Mouse (Mus musculus): ENCODE data around the gene Bpgm. TPM values are rescaled to one million over a fixed set of nuclear protein-coding genes. Genes with fewer than 3 reads are reported as not detected.
A peak's percentile ranks its signal among the peaks of the same experiment; 100 is the strongest.

Gene Bpgm
- polyA plus RNA-seq (2016; fragmentation: Nextera tagmentation; extraction: Ambion mirVana), result 70.5 and 82.4 TPM in 2 replicates

- Histone ChIP-seq H3K36me3 (no peaks in the 10 kb centered on the region), H3K4me2 (replicated peaks) (peak within 1 kb of the TSS; percentile 74), H3K4me1 (peaks cover 45% of the 10 kb centered on the region), H3K27ac (peak within 1 kb of the TSS; percentile 70), H3K4me3 (peak within 1 kb of the TSS; percentile 68), H3K9me3 (replicated peaks) (no peaks in the 10 kb centered on the region), H3K9ac (peak within 1 kb of the TSS; percentile 65), H3K27me3 (no peaks in the 10 kb centered on the region)
- under 1% methylated on average over 35 of the region's 35 CpGs for WGBS
- ATAC-seq (ENCODE audit: low FRiP score), result peak; percentile 98
Observed at GRCm38 (mm10) chr6:34475974-34476794, at the start of gene Bpgm. Gene Bpgm (plus strand): TSS chr6:34476207.

- no peak overlapping the region for H3K4me3 ChIP-seq
- ATAC-seq (ENCODE audit: low FRiP score), result no peak
- no peak overlapping the region for H3K27ac ChIP-seq
- no peaks in the 10 kb centered on the region for H3K4me1 ChIP-seq
- no peaks in the 10 kb centered on the region for H3K9me3 ChIP-seq (replicated peaks)
- no peak overlapping the region for H3K9ac ChIP-seq
- H3K27me3 ChIP-seq, result no peaks in the 10 kb centered on the region
- 58% methylated on average over 2 of the region's 2 CpGs for WGBS
- no peak overlapping the region for H3K4me2 ChIP-seq (replicated peaks)
- H3K36me3 ChIP-seq, result no peaks in the 10 kb centered on the region
Observed at GRCm38 (mm10) chr6:34439006-34439405, 37.0 kb upstream of the Bpgm start.

- WGBS, result 74% methylated on average over 9 of the region's 9 CpGs
- Histone ChIP-seq H3K9ac (no peak overlapping the region), H3K27me3 (no peaks in the 10 kb centered on the region), H3K4me3 (no peak overlapping the region), H3K4me2 (replicated peaks) (no peak overlapping the region), H3K36me3 (no peaks in the 10 kb centered on the region), H3K4me1 (no peaks in the 10 kb centered on the region), H3K27ac (no peak overlapping the region), H3K9me3 (replicated peaks) (no peaks in the 10 kb centered on the region)
- no peak for ATAC-seq (ENCODE audit: low FRiP score)
Observed at GRCm38 (mm10) chr6:34441556-34442257, 34.3 kb upstream of the Bpgm start.

- Histone ChIP-seq H3K4me3 (no peak overlapping the region), H3K27me3 (no peaks in the 10 kb centered on the region), H3K27ac (no peak overlapping the region), H3K9ac (no peak overlapping the region), H3K9me3 (replicated peaks) (no peaks in the 10 kb centered on the region), H3K4me2 (replicated peaks) (no peak overlapping the region), H3K4me1 (no peaks in the 10 kb centered on the region), H3K36me3 (no peaks in the 10 kb centered on the region)
- ATAC-seq (ENCODE audit: low FRiP score), result no peak
- 87% methylated on average over 2 of the region's 2 CpGs for WGBS
Observed at GRCm38 (mm10) chr6:34443791-34444190, 32.2 kb upstream of the Bpgm start.

GRCm38 (mm10) chr6:34447961-34448360 is 28.0 kb upstream of the Bpgm start:
- no peak overlapping the region for H3K4me3 ChIP-seq
- H3K36me3 ChIP-seq, result no peaks in the 10 kb centered on the region
- H3K27me3 ChIP-seq, result no peaks in the 10 kb centered on the region
- no peak overlapping the region for H3K4me2 ChIP-seq (replicated peaks)
- H3K9ac ChIP-seq, result no peak overlapping the region
- H3K4me1 ChIP-seq, result no peaks in the 10 kb centered on the region
- no peak overlapping the region for H3K27ac ChIP-seq
- H3K9me3 ChIP-seq (replicated peaks), result no peaks in the 10 kb centered on the region
- ATAC-seq (ENCODE audit: low FRiP score), result no peak
- WGBS, result 10% methylated on average over 2 of the region's 2 CpGs

GRCm38 (mm10) chr6:34448696-34449095 is 27.3 kb upstream of the Bpgm start:
- H3K36me3 ChIP-seq, result no peaks in the 10 kb centered on the region
- H3K4me3 ChIP-seq, result no peak overlapping the region
- no peak overlapping the region for H3K9ac ChIP-seq
- no peak overlapping the region for H3K27ac ChIP-seq
- WGBS, result 75% methylated on average over 1 of the region's 1 CpGs
- H3K4me2 ChIP-seq (replicated peaks), result no peak overlapping the region
- H3K9me3 ChIP-seq (replicated peaks), result no peaks in the 10 kb centered on the region
- no peaks in the 10 kb centered on the region for H3K27me3 ChIP-seq
- no peak for ATAC-seq (ENCODE audit: low FRiP score)
- no peaks in the 10 kb centered on the region for H3K4me1 ChIP-seq

GRCm38 (mm10) chr6:34452963-34453770 is 22.8 kb upstream of the Bpgm start:
- 66% methylated on average over 7 of the region's 7 CpGs for WGBS
- no peaks in the 10 kb centered on the region for H3K4me1 ChIP-seq
- ATAC-seq (ENCODE audit: low FRiP score), result no peak

GRCm38 (mm10) chr6:34459456-34459855 is 16.6 kb upstream of the Bpgm start:
- Histone ChIP-seq H3K9me3 (replicated peaks) (no peaks in the 10 kb centered on the region), H3K4me1 (no peaks in the 10 kb centered on the region), H3K4me3 (no peak overlapping the region), H3K36me3 (no peaks in the 10 kb centered on the region), H3K27ac (no peak overlapping the region), H3K9ac (no peak overlapping the region), H3K27me3 (no peaks in the 10 kb centered on the region), H3K4me2 (replicated peaks) (no peak overlapping the region)
- ATAC-seq (ENCODE audit: low FRiP score), result no peak

More at GRCm38 (mm10) chr6:34452963-34453770, 22.8 kb upstream of the Bpgm start:
- Histone ChIP-seq H3K27ac (no peak overlapping the region), H3K4me3 (no peak overlapping the region), H3K27me3 (no peaks in the 10 kb centered on the region), H3K9ac (no peak overlapping the region), H3K9me3 (replicated peaks) (no peaks in the 10 kb centered on the region), H3K36me3 (no peaks in the 10 kb centered on the region), H3K4me2 (replicated peaks) (no peak overlapping the region)

GRCm38 (mm10) chr6:34460651-34461050 is 15.4 kb upstream of the Bpgm start:
- Histone ChIP-seq H3K4me2 (replicated peaks) (no peak overlapping the region), H3K36me3 (no peaks in the 10 kb centered on the region), H3K27me3 (no peaks in the 10 kb centered on the region), H3K4me3 (no peak overlapping the region), H3K4me1 (no peaks in the 10 kb centered on the region), H3K9ac (no peak overlapping the region), H3K27ac (no peak overlapping the region), H3K9me3 (replicated peaks) (no peaks in the 10 kb centered on the region)
- 56% methylated on average over 4 of the region's 4 CpGs for WGBS
- no peak for ATAC-seq (ENCODE audit: low FRiP score)

- no peaks in the 10 kb centered on the region for H3K36me3 ChIP-seq
- no peak overlapping the region for H3K27ac ChIP-seq
- no peaks in the 10 kb centered on the region for H3K9me3 ChIP-seq (replicated peaks)
- H3K4me2 ChIP-seq (replicated peaks), result no peak overlapping the region
- H3K9ac ChIP-seq, result no peak overlapping the region
- no peaks in the 10 kb centered on the region for H3K27me3 ChIP-seq
- H3K4me1 ChIP-seq, result no peaks in the 10 kb centered on the region
- WGBS, result 91% methylated on average over 4 of the region's 4 CpGs
- H3K4me3 ChIP-seq, result no peak overlapping the region
- no peak for ATAC-seq (ENCODE audit: low FRiP score)
Observed at GRCm38 (mm10) chr6:34463582-34463981, 12.4 kb upstream of the Bpgm start.

- Histone ChIP-seq H3K4me3 (no peak overlapping the region), H3K9me3 (replicated peaks) (no peaks in the 10 kb centered on the region), H3K27ac (no peak overlapping the region), H3K27me3 (no peaks in the 10 kb centered on the region), H3K36me3 (no peaks in the 10 kb centered on the region), H3K9ac (no peak overlapping the region), H3K4me2 (replicated peaks) (no peak overlapping the region), H3K4me1 (peaks cover 8% of the 10 kb centered on the region; the same call in 1 of the 2 replicates)
- 80% methylated on average over 12 of the region's 12 CpGs for WGBS
- no peak for ATAC-seq (ENCODE audit: low FRiP score)
Observed at GRCm38 (mm10) chr6:34471434-34472110, 4.4 kb upstream of the Bpgm start.

GRCm38 (mm10) chr6:34473346-34473745 is 2.7 kb upstream of the Bpgm start:
- Histone ChIP-seq H3K4me1 (peaks cover 23% of the 10 kb centered on the region), H3K4me3 (no peak overlapping the region), H3K4me2 (replicated peaks) (no peak overlapping the region), H3K27ac (no peak overlapping the region), H3K9me3 (replicated peaks) (no peaks in the 10 kb centered on the region), H3K36me3 (no peaks in the 10 kb centered on the region), H3K27me3 (no peaks in the 10 kb centered on the region), H3K9ac (no peak overlapping the region)
- WGBS, result 90% methylated on average over 1 of the region's 1 CpGs
- no peak for ATAC-seq (ENCODE audit: low FRiP score)

Data from hindbrain, embryonic 12.5 days (tissue).